Mouse (Mus musculus): ENCODE measurements at regions not wholly inside any gene's neighbourhood (a gene's known extent, or its start where the extent isn't known, plus 50 kb on each side); places are given as distances from the start of the nearest gene placed in this dataset.
"Not testable (repeated sequence)": the region's sequence is repeated elsewhere in the genome, so short reads cannot be mapped to it uniquely, and the experiment has no call there.

DNA sequence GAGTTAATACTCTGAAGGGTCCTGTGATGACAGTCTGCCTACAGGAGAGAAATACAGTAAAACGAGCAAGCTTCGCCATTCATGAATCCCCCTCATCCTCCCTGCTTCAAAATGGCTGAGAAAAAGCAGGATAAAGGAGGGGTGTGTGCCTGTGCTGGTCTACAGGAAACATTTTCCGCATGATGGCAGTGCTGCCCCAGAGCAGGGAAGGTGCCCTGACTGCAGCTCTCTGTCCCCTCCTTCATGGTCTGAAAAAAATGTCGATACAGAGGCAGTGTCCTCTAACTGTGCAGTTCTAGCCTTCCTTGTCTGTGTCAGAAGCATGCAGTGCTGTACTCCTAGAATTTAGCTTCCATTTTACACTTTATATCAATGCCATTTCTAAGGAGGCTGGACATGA, 166.7 kb upstream of the Olfr1324 start:
- TF ChIP-seq POLR2A (IDR thresholded peaks at IDR 0.05; ENCODE audit: borderline replicate concordance, low read depth, low read length); CTCF (IDR thresholded peaks at IDR 0.05; ENCODE audit: low read depth, low read length): not testable (repeated sequence)

All from bone marrow macrophage, adult 2 months (primary cell).